Mouse (Mus musculus): ENCODE measurements at regions not wholly inside any gene's neighbourhood (a gene's known extent, or its start where the extent isn't known, plus 50 kb on each side); places are given as distances from the start of the nearest gene placed in this dataset.
"Not testable (repeated sequence)": the region's sequence is repeated elsewhere in the genome, so short reads cannot be mapped to it uniquely, and the experiment has no call there.

DNA sequence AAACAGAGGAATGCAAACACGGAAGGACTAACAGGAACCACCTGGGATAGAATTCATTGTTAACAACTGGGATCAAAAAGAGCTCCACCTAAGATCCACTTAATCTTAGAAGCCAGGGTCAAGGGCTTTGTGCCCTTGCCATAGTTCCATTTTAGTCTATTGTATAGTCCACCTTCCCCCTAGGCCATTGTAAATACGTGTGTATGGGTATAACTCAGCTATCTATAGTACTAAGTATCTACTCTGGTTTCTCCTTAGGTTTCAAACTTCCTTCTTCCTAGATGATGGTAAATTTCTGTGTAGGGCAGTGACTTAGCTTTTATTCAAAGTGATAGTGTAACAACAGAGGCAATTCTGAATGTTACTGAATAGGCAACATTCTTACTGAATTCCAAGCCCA lies 57.3 kb upstream of the Cobl start:
- not testable (repeated sequence) for TF ChIP-seq CTCF (IDR thresholded peaks at IDR 0.05; ENCODE audit: borderline replicate concordance, insufficient read depth, low read depth, low read length); POLR2A (IDR thresholded peaks at IDR 0.05; ENCODE audit: borderline replicate concordance, insufficient read depth, low read length)

Measured in cerebellum, adult 2 months (tissue).